25 mouse cellular contexts compared by ENCODE assay signal in genomic region chr4:155022228-155022855, GRCm38 (mm10). TPM values are rescaled to one million over a fixed set of nuclear protein-coding genes. Genes with fewer than 3 reads are reported as not detected.
"Had no signal": no experiment of that assay in that cellular context is flagged by ENCODE, and none has a peak within 500 bp of the region (broad histone marks: within the 10 kb centered on the region; RNA-seq: fewer than 3 reads in every experiment).

No protein-coding gene starts in this region.

- H3K27me3 ChIP-seq: intestine, embryonic 15.5 days had no signal

- H3K27ac ChIP-seq: gastrocnemius, adult 2 months; heart, embryonic 10.5 days; hindbrain, embryonic 10.5 days; hindbrain, embryonic 12.5 days; hindbrain, embryonic 14.5 days; intestine, embryonic 15.5 days; layer of hippocampus, adult 2 months; left cerebral cortex, adult 2 months; limb, embryonic 10.5 days; limb, embryonic 12.5 days; liver, embryonic 13.5 days; liver, embryonic 15.5 days had no signal

- H3K4me3 ChIP-seq: gastrocnemius, adult 2 months; heart, embryonic 10.5 days; heart, embryonic 12.5 days; hindbrain, embryonic 10.5 days; hindbrain, embryonic 12.5 days; intestine, embryonic 15.5 days; layer of hippocampus, adult 2 months; left cerebral cortex, adult 2 months; limb, embryonic 10.5 days; limb, embryonic 12.5 days; liver, embryonic 13.5 days; liver, embryonic 15.5 days had no signal

- DNase-seq: gastrocnemius, adult 2 months; gastrocnemius, postnatal 10 days; gastrocnemius, postnatal 25 days; heart, adult 18-20 months; heart, postnatal 10 days; heart, postnatal 4 days; kidney, adult 18-20 months; kidney, adult 8-10 months; kidney, postnatal 10 days; kidney, postnatal 25 days; kidney, postnatal 4 days; liver; liver, embryonic 13.5 days had no signal

RNA-seq across cellular contexts. Expression of gene Plch2, which starts 34.2 kb away (rescaled TPM):
- polyA plus RNA-seq: inflammation-experienced regulatory T-cells, adult 6 months; liver, embryonic 15.5 days had no signal
